Mouse (Mus musculus) retina, embryonic 14.5 days (tissue): ENCODE results near the gene Atrnl1.

ENCODE experiments used
- DNase-seq: peaks from one replicate; pipeline ENCODE4 v3.0.0-alpha.2; 2015; ENCODE audit warnings: low spot score

Gene Atrnl1

GRCm38 (mm10) chr19:57610058-57610475 is 767 bp upstream of the Atrnl1 start:
- DNase-seq = peak; percentile 65

DNA sequence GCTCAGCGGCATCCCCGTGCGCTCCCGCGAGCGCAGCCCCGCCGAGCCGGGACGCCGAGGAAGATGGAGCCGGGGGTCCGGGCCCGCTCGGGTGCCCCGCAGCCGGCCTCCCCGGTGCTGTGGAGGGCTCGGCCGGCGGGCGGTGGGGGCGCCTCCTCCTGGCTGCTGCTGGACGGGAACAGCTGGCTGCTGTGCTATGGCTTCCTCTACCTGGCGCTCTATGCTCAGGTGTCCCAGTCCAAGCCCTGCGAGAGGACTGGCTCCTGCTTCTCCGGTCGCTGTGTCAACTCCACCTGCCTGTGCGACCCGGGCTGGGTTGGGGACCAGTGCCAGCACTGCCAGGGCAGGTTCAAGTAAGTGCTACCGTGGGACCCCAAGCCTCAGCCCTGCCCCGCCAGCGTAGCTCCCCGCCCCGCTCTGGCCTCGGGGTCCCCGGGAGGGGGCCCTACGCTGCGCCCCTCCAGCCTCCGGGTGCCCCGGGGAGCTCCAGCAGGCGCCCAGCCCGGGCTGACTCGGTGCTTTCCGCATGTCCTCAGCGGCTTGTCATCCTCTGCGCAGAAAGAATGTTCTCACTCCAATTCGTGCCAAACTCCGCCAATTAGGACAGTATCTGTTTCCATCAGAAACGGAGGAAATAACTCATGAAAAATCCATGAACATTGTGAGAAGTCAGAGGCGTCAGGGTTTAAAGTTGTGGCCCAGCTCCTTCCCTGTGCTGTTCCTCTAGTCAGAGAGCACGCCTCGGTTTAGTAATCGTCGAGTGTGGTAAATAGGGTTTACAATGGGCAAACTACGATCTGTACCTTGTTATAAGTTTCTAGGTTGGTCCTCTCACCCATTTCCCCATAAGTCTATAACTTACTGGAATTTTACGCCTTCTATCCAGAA is 701 bp downstream of the Atrnl1 start:
- peak; percentile 64 for DNase-seq

GRCm38 (mm10) chr19:57612179-57612472 is 1.3 kb downstream of the Atrnl1 start:
- no peak for DNase-seq

DNA sequence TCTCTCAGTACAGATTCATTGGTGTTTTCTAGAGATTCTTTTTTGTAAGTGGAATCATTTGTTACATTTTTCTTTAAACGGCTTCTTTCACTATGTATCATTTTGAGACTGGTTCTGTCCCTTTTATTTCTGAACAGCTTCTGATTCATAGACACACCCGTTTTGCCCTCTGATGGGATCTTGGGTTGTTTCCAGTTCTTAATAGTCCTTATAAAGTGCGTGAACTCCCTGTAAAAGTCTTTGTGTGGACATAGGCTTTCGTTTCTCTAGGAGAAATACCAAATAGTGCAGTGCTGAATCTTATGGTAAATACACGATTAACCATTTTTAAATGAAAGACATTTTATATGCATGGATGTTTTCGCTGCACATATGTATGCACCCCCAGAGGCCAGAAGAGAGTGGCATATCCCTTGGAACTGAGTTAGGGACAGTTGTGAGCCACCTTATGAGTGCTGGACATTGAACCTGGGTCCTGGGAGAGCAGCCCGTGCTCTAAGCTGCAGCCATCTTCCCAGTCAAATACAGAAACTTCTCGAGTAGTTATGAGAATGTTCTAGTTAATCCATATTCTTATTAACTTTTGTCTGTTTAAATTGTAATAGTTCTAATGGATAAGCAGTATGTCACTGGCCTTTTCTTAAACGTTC is 5.3 kb downstream of the Atrnl1 start:
- no peak for DNase-seq

DNA sequence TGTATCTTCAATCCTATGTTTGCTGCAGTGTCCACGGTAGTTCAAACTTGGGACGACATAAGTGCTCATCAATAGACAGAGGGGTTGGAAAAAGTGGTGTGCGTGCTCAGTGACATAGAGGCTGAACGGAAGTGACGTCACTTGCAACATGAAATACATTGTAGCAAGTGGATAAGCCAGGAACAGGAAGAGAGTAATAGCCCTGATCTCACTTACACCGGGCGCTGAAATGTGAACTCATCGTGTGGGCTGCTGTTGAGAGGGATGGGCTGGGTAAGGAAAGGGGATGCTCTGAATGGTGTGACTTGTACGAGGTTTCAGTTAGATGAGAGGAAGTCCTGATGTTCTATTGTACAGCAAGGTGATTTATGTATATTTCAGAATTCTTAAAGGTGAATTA is 8.3 kb downstream of the Atrnl1 start:
- no peak for DNase-seq

- no peak for DNase-seq
These were observed 11.0 kb downstream of the Atrnl1 start for GRCm38 (mm10) chr19:57621814-57622213.

DNA sequence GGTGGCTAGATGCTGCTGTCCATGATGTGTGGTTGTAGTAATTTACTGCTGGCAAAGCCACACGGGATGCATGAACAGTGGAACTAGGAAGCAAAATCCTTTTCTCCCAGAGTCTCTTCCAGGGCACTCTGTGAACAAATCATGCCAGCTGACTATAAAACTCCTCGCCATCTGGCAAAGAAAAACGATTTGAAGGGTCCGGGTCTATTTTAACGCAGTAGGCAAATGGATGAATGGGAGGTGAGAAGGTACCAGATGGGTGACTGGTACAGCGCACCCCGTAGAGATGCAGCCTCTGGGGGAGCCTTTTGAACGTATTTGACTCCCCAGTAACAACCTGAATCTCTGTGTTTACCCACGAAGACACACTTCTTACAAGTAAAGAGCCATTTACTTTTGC is 14.9 kb downstream of the Atrnl1 start:
- no peak for DNase-seq

DNA sequence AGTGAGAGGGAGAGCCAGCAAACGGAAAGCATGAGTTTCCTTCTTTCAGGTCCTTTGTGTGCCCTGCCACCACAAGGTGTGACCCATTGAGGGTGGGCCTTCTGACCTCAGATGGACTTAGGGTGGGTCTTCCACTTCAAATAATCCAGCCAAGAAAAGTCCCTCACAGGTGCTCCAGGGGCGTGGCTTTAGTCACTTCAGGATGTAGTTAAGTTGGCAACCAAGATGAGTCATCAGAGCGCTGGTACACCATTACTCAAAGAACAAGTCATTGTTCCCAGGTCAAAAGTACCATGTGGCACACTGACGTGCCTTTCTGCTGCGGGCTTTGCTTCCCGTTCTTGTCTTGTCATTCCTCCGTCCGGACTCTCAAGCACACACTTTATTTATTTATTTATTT is 16.4 kb downstream of the Atrnl1 start:
- DNase-seq = no peak

- DNase-seq = no peak
These were observed 31.7 kb downstream of the Atrnl1 start for GRCm38 (mm10) chr19:57642536-57642935.

GRCm38 (mm10) chr19:57642980-57643379 is 32.1 kb downstream of the Atrnl1 start:
- DNase-seq = peak; percentile 83

- DNase-seq = no peak
These were observed 37.5 kb downstream of the Atrnl1 start for GRCm38 (mm10) chr19:57648202-57648943.

- no peak for DNase-seq
These were observed 38.1 kb downstream of the Atrnl1 start for GRCm38 (mm10) chr19:57648944-57649271.

DNA sequence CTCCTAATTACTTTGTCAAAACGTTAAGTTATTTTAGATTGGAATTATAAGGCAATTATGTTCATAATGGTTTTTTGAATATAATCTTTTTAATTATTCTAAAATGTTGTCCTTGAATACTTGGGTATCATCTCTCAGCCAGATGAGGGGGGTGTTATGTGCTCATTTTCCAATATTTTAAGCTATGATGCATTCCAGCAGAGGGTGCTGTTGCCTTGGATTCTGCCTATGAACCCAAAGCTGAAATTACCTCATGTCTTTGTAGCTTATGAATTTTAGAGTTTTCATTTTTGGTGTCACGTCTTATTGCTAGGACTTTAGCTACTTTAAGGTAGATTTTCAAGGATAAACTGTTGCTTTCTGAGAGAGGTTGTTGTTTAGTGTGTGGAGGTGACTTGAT is 44.2 kb downstream of the Atrnl1 start:
- peak; percentile 80 for DNase-seq

GRCm38 (mm10) chr19:57655491-57655890 is 44.7 kb downstream of the Atrnl1 start:
- DNase-seq = no peak

DNA sequence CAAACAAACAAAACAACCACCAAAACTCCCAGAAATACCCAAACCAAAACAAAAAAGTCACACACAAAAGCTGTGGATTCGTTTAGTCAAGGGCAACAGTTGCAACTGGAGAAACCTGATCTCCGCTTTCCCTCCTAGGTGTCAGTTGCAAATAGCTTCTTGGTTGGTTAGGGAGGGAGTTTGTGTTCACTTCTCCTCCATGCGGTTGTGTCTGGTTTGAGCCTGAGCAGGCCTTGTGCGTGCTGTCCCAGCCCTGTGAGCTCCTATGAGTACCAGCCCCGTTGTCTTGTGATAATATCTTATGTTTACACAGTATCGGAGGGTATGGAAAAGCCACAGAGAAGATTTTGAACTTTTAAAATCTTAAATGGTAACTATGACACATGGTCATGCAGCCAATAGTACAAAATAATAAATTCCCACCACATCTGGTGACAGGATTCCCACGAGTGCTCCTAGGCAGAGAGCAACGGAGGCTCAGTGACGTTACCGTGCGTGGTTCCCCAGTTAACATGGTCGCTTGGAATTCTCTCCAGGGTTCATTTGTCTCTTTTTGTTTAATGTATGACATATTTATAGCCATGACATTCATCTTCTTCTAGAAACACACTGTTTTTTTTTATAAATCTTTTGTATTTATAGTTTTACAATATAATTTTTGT is 46.7 kb downstream of the Atrnl1 start:
- no peak for DNase-seq

DNA sequence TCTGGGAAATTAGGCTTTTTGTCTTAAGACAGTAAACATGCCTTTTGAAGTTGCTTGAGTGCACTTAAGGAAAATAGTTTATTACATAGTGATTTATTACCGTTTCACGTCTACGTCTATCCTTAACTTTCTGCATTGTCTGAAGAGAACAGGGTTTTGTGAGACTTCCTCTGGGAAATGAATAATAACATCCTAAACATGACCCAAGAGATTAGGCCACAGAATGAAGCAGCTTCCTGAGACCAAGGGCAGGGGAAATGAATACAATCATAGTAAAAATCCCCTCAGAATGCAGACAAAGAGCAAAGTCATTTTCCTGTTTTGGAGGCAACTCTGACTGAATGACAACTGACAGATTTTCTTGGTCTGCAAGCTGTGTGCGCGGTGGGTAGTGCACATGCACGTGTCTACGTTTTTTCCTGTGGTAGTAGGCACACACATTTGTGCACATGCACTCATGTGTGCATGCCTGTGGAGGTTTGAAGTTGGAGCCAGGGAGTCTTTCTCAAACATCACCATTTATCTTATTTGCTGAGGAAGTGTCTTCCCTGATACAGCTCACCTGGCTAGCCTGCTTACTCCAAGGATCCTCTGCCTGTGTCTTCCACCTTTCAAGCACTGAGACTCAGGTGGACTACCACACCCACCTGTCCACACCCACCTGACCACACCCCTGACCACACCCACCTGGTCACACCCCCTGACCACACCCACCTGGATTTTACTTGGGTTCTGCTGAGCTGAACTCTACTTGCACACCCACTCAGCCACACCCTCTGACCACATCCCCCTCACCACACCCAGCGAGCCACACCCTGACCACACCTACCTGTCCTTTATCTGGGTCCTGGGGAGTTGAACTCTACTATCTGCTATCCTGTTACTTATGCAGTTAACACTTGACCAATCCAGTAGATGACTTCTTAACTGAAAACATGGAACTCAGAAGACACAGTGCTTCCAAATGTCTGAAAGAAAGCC is 47.6 kb downstream of the Atrnl1 start:
- DNase-seq = no peak

- DNase-seq = no peak
These were observed 56.2 kb downstream of the Atrnl1 start for GRCm38 (mm10) chr19:57667011-57667410.

DNA sequence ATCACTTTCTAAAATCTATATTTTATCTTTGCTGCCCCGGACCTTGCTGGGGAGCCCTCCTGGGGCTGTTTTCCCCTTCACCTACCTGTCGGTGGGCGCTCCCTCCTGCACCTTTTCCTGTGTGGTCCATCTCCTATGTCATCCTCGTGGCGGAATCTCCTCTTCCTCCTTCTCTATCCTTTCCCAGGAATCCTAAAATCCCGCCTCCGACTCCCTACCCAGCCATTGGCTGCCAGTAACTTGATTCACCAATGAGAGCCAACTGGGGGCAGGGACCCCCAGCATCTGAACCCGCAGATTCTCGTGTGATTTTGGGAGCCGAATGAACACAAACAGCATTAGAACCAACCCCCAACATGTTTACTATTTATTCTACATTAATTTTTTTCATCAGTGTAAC is 57.1 kb downstream of the Atrnl1 start:
- DNase-seq = no peak

DNA sequence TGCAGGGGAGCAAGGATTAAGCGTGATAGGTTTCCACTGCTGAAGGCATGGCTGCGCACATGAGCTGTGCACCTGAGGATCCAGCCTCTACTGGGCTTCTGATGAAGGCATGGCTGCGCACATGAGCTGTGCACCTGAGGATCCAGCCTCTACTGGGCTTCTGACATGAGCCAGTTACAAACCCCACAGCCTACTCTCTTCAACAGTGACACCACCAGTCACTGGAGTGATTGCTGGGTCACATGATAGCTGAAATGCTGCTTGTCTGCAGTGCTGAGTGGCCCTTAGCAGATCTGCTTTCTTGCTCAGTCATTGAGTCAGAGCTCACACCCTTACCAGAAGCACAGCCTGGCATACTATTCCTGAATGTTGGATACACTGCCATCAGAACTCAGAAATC is 68.6 kb downstream of the Atrnl1 start:
- DNase-seq = no peak

GRCm38 (mm10) chr19:57686596-57686995 is 75.8 kb downstream of the Atrnl1 start:
- DNase-seq = no peak

DNA sequence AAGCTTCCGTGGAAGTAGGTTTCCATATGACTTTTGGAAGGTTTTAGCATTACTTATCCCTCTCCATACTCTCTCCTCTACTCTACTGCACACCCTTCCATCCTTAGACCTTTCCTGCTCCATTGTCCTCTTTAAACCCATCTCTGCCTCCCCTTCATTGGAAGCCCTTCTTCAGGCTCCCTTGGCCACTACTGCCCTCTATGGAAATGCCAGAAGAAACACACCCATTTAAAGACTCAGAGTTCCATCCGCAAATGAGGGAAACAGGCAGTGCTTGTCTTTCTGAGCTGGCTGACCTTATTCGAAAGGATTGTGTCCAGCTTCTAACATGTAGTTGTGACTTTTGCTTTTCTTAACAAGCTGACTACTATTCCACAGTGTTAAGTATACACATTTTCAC is 81.7 kb downstream of the Atrnl1 start:
- DNase-seq = peak; percentile 39
